Mouse (Mus musculus) E14TG2a.4 (cell line): ENCODE data around the gene Xpnpep2.

Experiments
- CTCF ChIP-seq: conservative IDR thresholded peaks from 2 replicates; pipeline ENCODE4 v1.5.1; 2014; ENCODE audit warnings: low read length
- POU5F1 ChIP-seq: IDR thresholded peaks from 2 replicates; pipeline ENCODE4 v1.6.1; 2014; ENCODE audit warnings: low read length, borderline replicate concordance

DNA sequence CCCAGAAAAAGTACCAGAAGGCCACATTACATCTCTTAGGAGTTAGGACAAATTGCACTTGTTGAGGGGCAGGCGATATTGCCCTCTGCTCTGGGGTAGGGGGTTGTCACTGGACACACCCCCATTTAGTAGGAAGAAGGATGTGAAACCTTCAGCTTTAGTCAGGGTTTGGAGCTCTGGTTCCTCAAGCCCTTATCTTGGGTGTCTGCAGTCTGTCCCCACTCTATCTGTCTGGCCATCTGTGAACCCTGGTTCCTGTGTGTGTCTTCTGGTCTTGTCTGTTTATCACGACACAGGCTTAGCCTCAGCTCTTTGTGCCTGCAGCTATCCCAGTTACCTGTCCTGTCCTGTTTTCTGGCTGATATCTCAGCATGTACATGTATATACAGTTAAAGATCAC lies 44.9 kb downstream of the Xpnpep2 start:
- TF ChIP-seq CTCF: no peak
- TF ChIP-seq POU5F1: no peak
